Mouse (Mus musculus) hindbrain, embryonic 11.5 days (tissue): ENCODE measurements around the gene Rbm20. TPM values are rescaled to one million over a fixed set of nuclear protein-coding genes. Genes with fewer than 3 reads are reported as not detected.

ENCODE experiments used
- ATAC-seq: fragments of 200-750 bp; cut with Nextera tagmentation; 2 replicates; pipeline ENCODE4 v1.8.0; 2017; ENCODE audit warnings: mild to moderate bottlenecking, moderate TSS enrichment, moderate library complexity; ENCODE audit not compliant: low FRiP score
- DNase-seq: peaks from one replicate; pipeline ENCODE4 v3.0.0-alpha.2; 2015; ENCODE audit warnings: low spot score
- H3K27ac ChIP-seq: fragments of 300-500 bp; sonication (generic); 2 replicates; pipeline ENCODE4 v1.5.1; 2014; ENCODE audit warnings: mild to moderate bottlenecking, low read depth, low read length
- H3K27me3 ChIP-seq: fragments of 300-500 bp; sonication (generic); 2 replicates; pipeline ENCODE4 v1.6.1; 2014; ENCODE audit warnings: mild to moderate bottlenecking, low read length, moderate library complexity, mixed read lengths; ENCODE audit not compliant: control insufficient read depth, insufficient read depth
- H3K36me3 ChIP-seq: fragments of 300-500 bp; sonication (generic); 2 replicates; pipeline ENCODE4 v1.6.1; 2014; ENCODE audit warnings: mild to moderate bottlenecking, low read length, moderate library complexity, mixed read lengths; ENCODE audit not compliant: control insufficient read depth, insufficient read depth
- H3K4me1 ChIP-seq: fragments of 300-500 bp; sonication (generic); replicated peaks from 2 replicates; pipeline ENCODE4 v1.6.1; 2014; ENCODE audit warnings: low read length, mixed read lengths; ENCODE audit not compliant: control insufficient read depth, insufficient read depth
- H3K4me2 ChIP-seq: fragments of 300-500 bp; sonication (generic); replicated peaks from 2 replicates; pipeline ENCODE4 v1.6.1; 2014; ENCODE audit warnings: mild to moderate bottlenecking, low read depth, low read length
- H3K4me3 ChIP-seq: fragments of 300-500 bp; sonication (generic); 2 replicates; pipeline ENCODE4 v1.5.1; 2014; ENCODE audit warnings: low read depth, low read length
- H3K9ac ChIP-seq: fragments of 300-500 bp; sonication (generic); 2 replicates; pipeline ENCODE4 v1.6.1; 2014; ENCODE audit warnings: low read depth, low read length
- H3K9me3 ChIP-seq: fragments of 300-500 bp; sonication (generic); 2 replicates; pipeline ENCODE4 v1.6.1; 2016; ENCODE audit warnings: low read length; ENCODE audit not compliant: control insufficient read depth
- WGBS: fragments of 180-500 bp; shearing (Covaris S2); extraction: QIAGEN DNeasy Blood & Tissue Kit; methylation state at CpG from one replicate; pipeline ENCODE4 v1.1.7; 2014; 5-methylcytosine and 5-hydroxymethylcytosine counted together
- polyA plus RNA-seq: library from polyadenylated mRNA; unstranded; fragments of >200 nt; fragmentation: Nextera tagmentation; extraction: Ambion mirVana; gene quantifications from 2 replicates; pipeline ENCODE4 v1.2.1, GENCODE M21; 2014

The Rbm20 gene
- polyA plus RNA-seq = 0.64 and 0.73 TPM in 2 replicates

DNA sequence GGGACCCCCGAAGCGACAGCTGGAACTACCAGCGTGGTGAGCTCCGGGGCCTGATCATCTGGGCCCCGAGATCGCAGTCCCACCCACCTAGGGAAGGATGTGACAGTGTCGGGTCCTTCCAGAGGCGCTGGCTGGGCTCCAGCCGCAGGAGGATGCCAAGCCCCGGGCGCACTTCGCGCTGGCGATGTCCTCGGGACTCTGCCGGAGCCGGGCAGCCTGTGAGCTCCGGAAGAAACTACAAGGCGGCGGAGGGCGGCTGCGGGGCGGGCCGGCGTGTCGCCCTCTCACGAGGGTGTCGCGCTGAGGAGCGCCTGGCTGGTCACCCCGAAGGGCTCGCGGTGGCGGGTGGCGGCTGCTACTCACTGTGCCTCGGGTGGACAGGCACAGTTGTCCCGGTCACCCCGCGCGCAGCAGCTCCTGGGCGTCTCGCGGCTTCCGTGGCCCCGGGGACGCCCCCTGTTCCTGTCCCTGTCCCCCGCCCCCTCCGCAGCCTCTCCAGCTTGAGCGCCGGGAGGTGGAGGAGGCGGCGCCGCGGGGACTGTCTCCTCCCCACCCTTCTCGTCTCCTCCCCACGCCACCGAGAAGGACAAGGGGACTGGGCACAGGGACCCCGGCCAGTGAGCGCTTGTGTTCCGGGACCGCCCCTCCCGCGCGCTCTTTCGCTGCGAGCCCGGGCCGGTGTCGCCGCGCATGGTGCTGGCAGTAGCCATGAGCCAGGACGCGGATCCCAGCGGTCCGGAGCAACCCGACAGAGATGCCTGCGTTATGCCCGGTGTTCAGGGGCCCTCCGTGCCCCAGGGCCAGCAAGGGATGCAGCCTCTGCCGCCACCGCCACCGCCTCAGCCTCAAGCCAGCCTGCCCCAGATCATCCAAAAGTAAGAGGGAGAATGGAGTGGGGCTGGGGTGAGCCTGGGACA, at the start of gene Rbm20:
Rbm20 (plus strand) TSS at position 589 of the 917 bp plus-strand sequence.
- Histone ChIP-seq H3K27me3 (peaks cover 42% of the 10 kb centered on the region), H3K36me3 (no peaks in the 10 kb centered on the region), H3K9ac (peak within 1 kb of the TSS; percentile 59), H3K4me3 (peak within 1 kb of the TSS; percentile 66), H3K4me2 (peak within 1 kb of the TSS; percentile 100), H3K4me1 (peaks cover 2% of the 10 kb centered on the region; the same call in 1 of the 2 replicates), H3K27ac (no peak within 1 kb of the TSS), H3K9me3 (no peaks in the 10 kb centered on the region)
- DNase-seq = peak; percentile 68
- WGBS = under 1% methylated on average over 79 of the region's 82 CpGs
- peak; percentile 83 for ATAC-seq

DNA sequence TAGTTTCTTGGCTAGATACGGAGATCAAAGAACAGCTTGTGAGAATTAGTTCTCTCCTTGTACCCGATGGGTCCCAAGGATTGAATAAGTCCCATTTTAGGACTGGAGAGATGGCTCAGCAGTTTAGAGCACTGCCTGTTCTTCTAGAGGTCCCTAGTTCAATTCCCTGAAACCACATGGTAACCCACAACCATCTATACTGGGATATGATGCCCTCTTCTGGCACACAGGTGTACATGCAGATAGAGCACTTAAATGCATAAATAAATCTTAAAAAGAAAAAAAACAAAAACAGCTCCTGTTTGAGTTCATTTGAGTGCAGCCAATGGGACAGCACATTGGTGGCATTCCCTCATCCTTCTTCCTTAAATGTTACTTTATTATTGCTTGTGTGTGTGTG, 39.1 kb upstream of the Rbm20 start:
- Histone ChIP-seq H3K4me3 (no peak overlapping the region), H3K27me3 (no peaks in the 10 kb centered on the region), H3K27ac (no peak overlapping the region), H3K36me3 (0 out of 2 replicates have a peak, but pooled peaks cover 6% of the 10 kb centered on the region), H3K9me3 (no peaks in the 10 kb centered on the region), H3K4me2 (no peak overlapping the region), H3K4me1 (no peaks in the 10 kb centered on the region), H3K9ac (no peak overlapping the region)
- 90% methylated on average over 2 of the region's 2 CpGs for WGBS
- no peak for DNase-seq
- no peak for ATAC-seq

DNA sequence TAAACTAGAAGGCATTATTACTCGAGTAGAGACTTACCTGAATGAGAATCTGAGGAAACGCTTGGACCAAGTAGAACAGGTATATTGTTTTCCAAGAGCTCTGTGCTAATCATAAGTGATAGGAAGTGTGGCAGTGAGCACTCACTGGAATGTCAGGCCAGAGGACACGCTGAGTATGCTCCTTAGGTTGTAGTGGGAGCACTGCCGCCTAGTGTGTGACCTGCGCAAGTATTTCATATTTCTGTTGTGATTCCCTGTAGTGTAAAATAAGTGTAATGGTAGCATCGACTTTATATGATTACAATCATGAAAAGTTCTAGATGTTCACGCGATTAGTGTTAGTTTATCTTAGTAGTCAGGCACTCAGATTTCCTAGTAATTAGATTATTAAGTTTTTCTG, 38.4 kb upstream of the Rbm20 start:
- no peak overlapping the region for H3K9ac ChIP-seq
- H3K27me3 ChIP-seq = no peaks in the 10 kb centered on the region
- DNase-seq = no peak
- H3K4me3 ChIP-seq = no peak overlapping the region
- H3K4me2 ChIP-seq = no peak overlapping the region
- H3K9me3 ChIP-seq = no peaks in the 10 kb centered on the region
- ATAC-seq = no peak
- whole genome bisulfite sequencing = 91% methylated on average over 8 of the region's 8 CpGs
- H3K36me3 ChIP-seq = 0 out of 2 replicates have a peak, but pooled peaks cover 6% of the 10 kb centered on the region
- no peaks in the 10 kb centered on the region for H3K4me1 ChIP-seq
- H3K27ac ChIP-seq = no peak overlapping the region

DNA sequence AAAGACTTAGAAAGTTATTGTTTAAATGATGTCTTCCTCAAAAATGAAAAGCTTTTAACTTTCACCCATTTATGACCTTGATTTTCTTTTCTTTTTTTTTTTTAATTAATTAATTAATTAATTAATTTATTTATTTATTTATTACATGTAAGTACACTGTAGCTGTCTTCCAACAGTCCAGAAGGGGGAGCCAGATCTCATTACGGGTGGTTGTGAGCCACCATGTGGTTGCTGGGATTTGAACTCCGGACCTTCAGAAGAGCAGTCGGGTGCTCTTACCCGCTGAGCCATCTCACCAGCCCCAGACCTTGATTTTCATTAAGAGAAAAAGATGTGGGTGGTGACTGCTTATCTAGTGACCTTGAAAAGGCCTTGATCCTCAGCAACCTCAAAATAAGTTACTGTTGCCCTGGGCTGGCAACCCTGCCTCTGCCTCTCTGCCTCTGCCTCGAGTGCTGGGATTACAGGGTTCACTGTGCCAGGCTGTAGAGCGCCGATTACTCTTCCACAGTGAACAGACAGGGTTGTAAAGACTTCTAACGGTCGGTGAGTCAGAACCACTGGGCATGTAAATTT, 33.0 kb upstream of the Rbm20 start:
- WGBS = 95% methylated on average over 9 of the region's 9 CpGs
- no peak overlapping the region for H3K4me2 ChIP-seq
- ATAC-seq (no peak), DNase-seq (no peak)
- no peaks in the 10 kb centered on the region for H3K9me3 ChIP-seq
- H3K27me3 ChIP-seq = no peaks in the 10 kb centered on the region
- H3K4me1 ChIP-seq = 0 out of 2 replicates have a peak, but pooled peaks cover 2% of the 10 kb centered on the region
- peaks cover 4% of the 10 kb centered on the region; the same call in 1 of the 2 replicates for H3K36me3 ChIP-seq
- H3K27ac ChIP-seq = no peak overlapping the region
- no peak overlapping the region for H3K4me3 ChIP-seq
- no peak overlapping the region for H3K9ac ChIP-seq

DNA sequence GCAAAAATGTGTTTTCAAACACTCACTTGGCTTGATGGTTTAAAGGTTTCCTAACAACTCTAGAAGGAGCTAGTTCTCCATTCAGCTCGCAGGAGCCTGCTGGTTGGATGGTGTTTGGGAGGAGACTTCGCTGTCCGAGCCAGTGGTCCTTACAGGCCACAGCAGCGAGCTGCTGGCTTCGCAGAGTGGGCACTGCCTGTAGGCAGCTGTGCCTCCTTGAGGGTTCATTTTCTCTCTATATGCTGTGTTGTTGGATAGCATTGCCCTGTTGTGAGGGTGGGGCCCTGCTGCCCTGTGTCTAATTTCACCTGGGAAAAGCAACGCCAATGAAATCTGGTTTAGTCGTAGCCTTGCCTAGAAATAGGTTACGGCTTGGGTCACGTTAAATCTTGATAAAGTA, 29.8 kb upstream of the Rbm20 start:
- ATAC-seq = no peak
- H3K36me3 ChIP-seq = no peaks in the 10 kb centered on the region; the same call in 1 of the 2 replicates
- 0 out of 2 replicates have a peak, but pooled peaks cover 2% of the 10 kb centered on the region for H3K4me1 ChIP-seq
- H3K4me2 ChIP-seq = no peak overlapping the region
- H3K4me3 ChIP-seq = no peak overlapping the region
- no peak for DNase-seq
- no peaks in the 10 kb centered on the region for H3K9me3 ChIP-seq
- H3K9ac ChIP-seq = no peak overlapping the region
- WGBS = 87% methylated on average over 9 of the region's 9 CpGs
- H3K27ac ChIP-seq = no peak overlapping the region
- H3K27me3 ChIP-seq = no peaks in the 10 kb centered on the region

DNA sequence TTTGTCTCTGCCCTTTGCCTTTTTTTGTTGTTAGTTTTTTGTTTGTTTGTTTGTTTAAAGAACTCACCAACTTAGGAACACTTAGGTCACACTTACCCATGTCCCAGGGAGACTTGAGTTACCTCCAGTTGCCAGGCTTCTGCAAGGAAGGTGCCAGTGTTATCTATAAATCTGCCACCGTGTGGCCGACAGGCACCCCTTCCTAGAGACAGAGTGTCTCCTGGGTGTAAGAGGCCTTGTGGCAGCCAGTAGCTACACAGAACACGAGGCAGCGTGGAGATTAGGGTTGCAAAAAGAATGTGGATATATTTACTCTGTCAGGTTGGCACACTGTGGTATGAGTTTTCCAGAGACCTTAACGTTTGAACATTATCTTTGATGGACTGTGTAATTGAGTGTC, 29.1 kb upstream of the Rbm20 start:
- H3K27me3 ChIP-seq = no peaks in the 10 kb centered on the region
- no peaks in the 10 kb centered on the region; the same call in 1 of the 2 replicates for H3K36me3 ChIP-seq
- no peaks in the 10 kb centered on the region for H3K9me3 ChIP-seq
- 0 out of 2 replicates have a peak, but pooled peaks cover 2% of the 10 kb centered on the region for H3K4me1 ChIP-seq
- no peak overlapping the region for H3K4me3 ChIP-seq
- WGBS = 64% methylated on average over 5 of the region's 5 CpGs
- no peak overlapping the region for H3K4me2 ChIP-seq
- DNase-seq (no peak), ATAC-seq (no peak)
- no peak overlapping the region for H3K9ac ChIP-seq
- H3K27ac ChIP-seq = no peak overlapping the region

DNA sequence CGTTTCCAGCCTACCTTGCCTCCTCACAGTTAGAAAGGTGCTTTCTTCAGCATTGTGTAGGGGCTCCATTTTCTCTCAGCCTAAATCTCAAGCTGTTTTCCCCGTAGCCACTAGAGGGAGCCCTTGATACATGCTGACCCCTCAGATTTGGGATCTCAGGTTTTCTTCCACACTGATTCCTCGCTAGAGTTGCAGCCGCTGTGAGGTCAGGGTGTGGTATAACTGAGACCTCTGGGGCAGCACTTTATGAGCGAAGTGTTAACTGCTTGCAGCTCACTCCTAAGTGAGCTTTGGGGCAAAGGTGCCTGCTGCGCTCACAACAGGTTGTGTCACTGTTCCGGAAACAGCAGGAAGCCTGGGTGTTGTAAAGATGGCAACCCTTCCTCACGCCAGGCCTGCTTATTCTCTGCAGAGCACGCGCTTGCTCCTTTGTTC, 28.3 kb upstream of the Rbm20 start:
- H3K36me3 ChIP-seq = no peaks in the 10 kb centered on the region; the same call in 1 of the 2 replicates
- no peaks in the 10 kb centered on the region for H3K27me3 ChIP-seq
- peak; percentile 90 for DNase-seq
- ATAC-seq = peak; percentile 64
- 0 out of 2 replicates have a peak, but pooled peaks cover 2% of the 10 kb centered on the region for H3K4me1 ChIP-seq
- WGBS = 45% methylated on average over 10 of the region's 10 CpGs
- H3K9me3 ChIP-seq = no peaks in the 10 kb centered on the region
- H3K4me2 ChIP-seq = no peak overlapping the region
- H3K9ac ChIP-seq = no peak overlapping the region
- H3K27ac ChIP-seq = no peak overlapping the region
- no peak overlapping the region for H3K4me3 ChIP-seq

DNA sequence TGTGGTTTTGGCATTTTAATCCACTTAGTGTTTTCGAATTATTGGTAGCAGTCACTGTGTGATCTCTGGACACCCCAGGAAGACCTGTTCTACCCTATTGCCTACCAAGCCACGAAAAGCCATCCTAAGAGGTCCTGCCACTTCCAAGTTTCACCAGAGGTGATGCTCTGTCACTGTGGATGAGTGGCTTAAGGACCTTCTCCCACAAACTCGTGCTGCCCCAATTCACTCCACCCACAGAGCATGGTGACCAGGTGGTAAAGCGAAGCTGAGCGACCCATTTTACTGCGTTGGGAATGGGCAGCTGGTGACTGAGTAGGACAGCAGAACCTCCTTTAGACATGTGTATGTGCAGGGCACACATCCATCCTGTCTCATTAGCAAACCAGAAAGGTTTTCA, 27.7 kb upstream of the Rbm20 start:
- 91% methylated on average over 6 of the region's 6 CpGs for WGBS
- no peaks in the 10 kb centered on the region; the same call in 1 of the 2 replicates for H3K36me3 ChIP-seq
- H3K27me3 ChIP-seq = no peaks in the 10 kb centered on the region
- H3K4me2 ChIP-seq = no peak overlapping the region
- H3K27ac ChIP-seq = no peak overlapping the region
- H3K4me1 ChIP-seq = 0 out of 2 replicates have a peak, but pooled peaks cover 2% of the 10 kb centered on the region
- ATAC-seq (no peak), DNase-seq (no peak)
- H3K9me3 ChIP-seq = no peaks in the 10 kb centered on the region
- no peak overlapping the region for H3K9ac ChIP-seq
- H3K4me3 ChIP-seq = no peak overlapping the region
